Mouse (Mus musculus) lung, embryonic 14.5 days (tissue): ENCODE data around the gene Aldh16a1. TPM values are rescaled to one million over a fixed set of nuclear protein-coding genes. Genes with fewer than 3 reads are reported as not detected.
A peak's percentile ranks its signal among the peaks of the same experiment; 100 is the strongest.

ENCODE experiments used
- ATAC-seq: fragments of 200-750 bp; cut with Nextera tagmentation; 2 replicates; pipeline ENCODE4 v1.8.0; 2017; ENCODE audit warnings: mild to moderate bottlenecking, moderate TSS enrichment, moderate library complexity; ENCODE audit not compliant: insufficient read depth
- DNase-seq: peaks from one replicate; pipeline ENCODE4 v3.0.0-alpha.2; 2015
- H3K27ac ChIP-seq: fragments of 300-500 bp; sonication (generic); 2 replicates; pipeline ENCODE4 v1.5.1; 2014; ENCODE audit warnings: low read depth, mild to moderate bottlenecking, moderate library complexity
- H3K27me3 ChIP-seq: fragments of 300-500 bp; sonication (generic); 2 replicates; pipeline ENCODE4 v1.6.1; 2014; ENCODE audit warnings: low read length, control low read depth; ENCODE audit not compliant: insufficient read depth
- H3K36me3 ChIP-seq: fragments of 300-500 bp; sonication (generic); 2 replicates; pipeline ENCODE4 v1.6.1; 2014; ENCODE audit warnings: control low read depth; ENCODE audit not compliant: insufficient read depth
- H3K4me1 ChIP-seq: fragments of 300-500 bp; sonication (generic); 2 replicates; pipeline ENCODE4 v1.6.1; 2014; ENCODE audit warnings: antibody characterized with exemption, control low read depth; ENCODE audit not compliant: insufficient read depth
- H3K4me2 ChIP-seq: fragments of 300-500 bp; sonication (generic); 2 replicates; pipeline ENCODE4 v1.6.1; 2014; ENCODE audit warnings: mild to moderate bottlenecking
- H3K4me3 ChIP-seq: fragments of 300-500 bp; sonication (generic); 2 replicates; pipeline ENCODE4 v1.5.1; 2014; ENCODE audit warnings: low read depth, low read length
- H3K9ac ChIP-seq: fragments of 300-500 bp; sonication (generic); 2 replicates; pipeline ENCODE4 v1.6.1; 2014
- H3K9me3 ChIP-seq: fragments of 300-500 bp; sonication (generic); 2 replicates; pipeline ENCODE4 v1.6.1; 2016; ENCODE audit warnings: low read depth, low read length, control low read depth
- CTCF ChIP-seq: IDR thresholded peaks from 2 replicates; pipeline ENCODE4 v1.5.1; 2016; ENCODE audit warnings: antibody characterized with exemption, low read depth
- WGBS: fragments of 180-500 bp; shearing (Covaris S2); extraction: QIAGEN DNeasy Blood & Tissue Kit; methylation state at CpG from one replicate; pipeline ENCODE4 v1.1.7; 2014; 5-methylcytosine and 5-hydroxymethylcytosine counted together
- polyA plus RNA-seq: library from polyadenylated mRNA; unstranded; fragments of >200 nt; fragmentation: Nextera tagmentation; extraction: Ambion mirVana; gene quantifications from 2 replicates; pipeline ENCODE4 v1.2.1, GENCODE M21; 2014

The Aldh16a1 gene
- polyA plus RNA-seq, 1 experiment from 2014 or later = 52.9 TPM

DNA sequence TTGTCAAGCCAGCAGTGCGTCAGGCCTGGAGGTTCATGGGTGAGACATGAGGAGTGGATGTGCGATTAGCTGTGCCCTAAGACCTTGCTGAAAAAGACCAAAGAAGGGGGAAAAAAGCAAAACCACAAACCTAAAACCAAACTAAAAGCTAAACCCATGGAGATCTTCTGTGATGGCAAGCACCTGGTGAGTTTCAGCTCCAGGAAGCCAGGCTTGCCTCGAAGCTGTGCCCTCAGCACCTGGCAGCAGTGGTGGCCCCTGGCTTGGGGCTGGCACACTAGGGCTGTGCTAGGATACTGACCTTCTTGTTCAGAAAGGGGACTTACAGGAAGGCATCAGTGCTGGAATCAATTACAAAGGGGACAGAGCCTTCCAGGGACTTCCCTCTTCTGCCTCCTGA lies 13.1 kb downstream of the Aldh16a1 start:
- Histone ChIP-seq H3K27me3 (no peaks in the 10 kb centered on the region), H3K4me1 (no peaks in the 10 kb centered on the region), H3K9ac (no peak overlapping the region), H3K27ac (no peak overlapping the region), H3K36me3 (peaks cover 46% of the 10 kb centered on the region; the same call in 1 of the 2 replicates), H3K4me2 (no peak overlapping the region), H3K4me3 (no peak overlapping the region), H3K9me3 (no peaks in the 10 kb centered on the region)
- TF ChIP-seq CTCF = no peak
- 83% methylated on average over 3 of the region's 3 CpGs for WGBS
- ATAC-seq = no peak
- DNase-seq = no peak

DNA sequence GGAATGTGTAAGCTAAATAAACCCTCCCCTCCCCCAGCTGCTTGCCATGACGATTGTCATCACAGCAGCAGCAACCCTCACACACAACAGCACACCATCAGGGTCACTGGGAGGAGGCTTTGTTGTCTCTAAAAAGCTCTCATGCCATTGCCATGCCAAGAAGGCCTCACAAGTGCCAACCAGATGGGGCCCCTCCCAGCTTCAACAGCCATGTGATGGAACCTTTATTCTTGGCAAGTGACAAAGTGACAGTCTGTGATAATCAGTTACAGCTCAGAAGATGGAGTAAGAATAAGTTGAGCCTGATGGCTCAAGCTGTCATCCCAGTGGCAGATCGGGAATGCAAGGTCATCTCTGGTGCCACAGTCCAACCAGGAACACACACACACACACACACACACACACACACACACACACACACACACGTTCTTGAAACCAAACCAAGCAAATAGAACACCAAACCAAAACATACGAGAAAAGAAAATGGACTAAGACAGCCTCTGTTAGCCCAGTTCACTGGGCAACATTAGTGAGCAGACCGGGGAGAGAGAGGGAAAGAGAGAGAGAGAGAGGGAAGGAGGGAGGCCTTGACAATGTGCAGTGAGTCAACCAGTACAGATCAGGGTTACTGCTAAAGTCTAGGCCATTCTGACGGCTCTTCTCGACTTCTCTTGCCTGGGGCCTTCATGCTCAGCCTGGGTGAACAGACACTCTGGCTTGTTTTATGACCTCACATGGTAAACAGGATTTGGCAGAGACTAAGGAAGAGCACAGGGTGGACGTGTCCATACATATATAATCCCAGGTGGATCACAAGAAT lies 14.3 kb downstream of the Aldh16a1 start:
- H3K27me3 ChIP-seq = peaks cover 2% of the 10 kb centered on the region; the same call in 1 of the 2 replicates
- TF ChIP-seq CTCF = no peak
- peaks cover 34% of the 10 kb centered on the region; the same call in 1 of the 2 replicates for H3K36me3 ChIP-seq
- no peak overlapping the region for H3K4me2 ChIP-seq
- no peaks in the 10 kb centered on the region for H3K4me1 ChIP-seq
- no peak overlapping the region for H3K9ac ChIP-seq
- H3K9me3 ChIP-seq = no peaks in the 10 kb centered on the region
- no peak for DNase-seq
- no peak for ATAC-seq
- 68% methylated on average over 8 of the region's 8 CpGs for WGBS
- no peak overlapping the region for H3K4me3 ChIP-seq
- H3K27ac ChIP-seq = no peak overlapping the region

DNA sequence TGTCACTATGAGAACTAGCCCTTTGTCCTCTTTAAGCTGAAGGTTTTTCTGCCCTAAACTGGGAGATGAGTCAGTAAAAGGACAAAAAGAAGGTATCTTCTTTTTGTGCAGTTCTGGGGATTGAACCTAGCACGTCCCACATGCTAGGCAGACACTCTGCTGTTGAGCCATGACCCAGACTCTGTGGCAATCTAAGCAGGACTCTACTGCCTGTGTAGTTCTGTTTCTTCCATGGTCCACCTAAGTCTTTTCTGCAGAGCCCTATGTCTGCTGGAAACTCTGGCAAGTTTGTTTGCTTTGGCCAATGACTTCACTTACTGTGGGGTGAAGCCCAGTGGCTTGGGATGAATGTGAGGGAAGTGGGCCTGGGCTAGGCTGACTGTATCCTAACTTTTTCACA lies 16.0 kb downstream of the Aldh16a1 start:
- WGBS = 93% methylated on average over 1 of the region's 1 CpGs
- no peaks in the 10 kb centered on the region for H3K4me1 ChIP-seq
- TF ChIP-seq CTCF = no peak
- H3K36me3 ChIP-seq = peaks cover 22% of the 10 kb centered on the region; the same call in 1 of the 2 replicates
- no peak overlapping the region for H3K4me2 ChIP-seq
- peaks cover 4% of the 10 kb centered on the region; the same call in 1 of the 2 replicates for H3K27me3 ChIP-seq
- no peak overlapping the region for H3K4me3 ChIP-seq
- H3K9ac ChIP-seq = no peak overlapping the region
- no peak for ATAC-seq
- H3K9me3 ChIP-seq = no peaks in the 10 kb centered on the region
- no peak overlapping the region for H3K27ac ChIP-seq
- no peak for DNase-seq

DNA sequence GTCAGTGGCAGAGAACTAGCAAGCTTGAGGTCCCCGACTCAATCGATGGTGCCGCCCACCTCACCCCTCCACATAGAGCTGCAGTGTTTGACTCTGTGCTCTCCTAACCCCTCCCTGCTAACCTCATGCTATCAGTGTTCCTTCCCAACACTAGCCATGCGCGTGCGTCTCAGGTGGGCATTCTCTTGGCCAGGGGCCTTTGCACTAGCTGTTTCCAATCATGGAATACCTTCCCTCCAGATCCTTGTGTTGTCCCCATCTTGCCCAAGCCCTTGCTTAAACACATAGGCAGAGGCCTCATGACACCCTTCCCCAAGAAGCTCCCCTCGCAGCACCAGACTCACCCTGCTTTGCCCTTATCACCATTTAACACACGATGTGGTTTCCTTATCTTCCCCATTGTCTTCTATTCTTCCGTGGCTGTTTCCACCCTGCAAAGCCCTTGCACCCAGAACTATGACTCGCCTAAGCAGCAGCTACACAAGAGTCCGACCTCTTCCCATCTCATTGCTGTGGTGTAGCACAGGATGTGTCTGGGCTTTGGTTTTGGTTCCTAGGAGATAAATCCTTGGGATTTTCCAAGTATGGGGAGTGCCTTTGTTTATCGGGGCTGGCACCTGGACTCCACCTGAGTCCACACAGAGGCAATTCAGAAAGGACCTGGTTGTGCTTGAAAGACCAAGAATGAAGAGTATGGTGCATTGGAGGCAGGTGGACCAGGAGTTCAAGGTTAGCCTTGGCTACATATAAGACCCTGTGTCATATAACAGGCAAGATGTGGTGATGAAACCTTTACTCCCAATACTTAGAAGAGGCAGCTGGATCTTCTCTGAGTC lies 17.0 kb downstream of the Aldh16a1 start:
- Histone ChIP-seq H3K36me3 (peaks cover 12% of the 10 kb centered on the region; the same call in 1 of the 2 replicates), H3K27me3 (peaks cover 4% of the 10 kb centered on the region; the same call in 1 of the 2 replicates), H3K4me1 (no peaks in the 10 kb centered on the region), H3K27ac (no peak overlapping the region), H3K9me3 (no peaks in the 10 kb centered on the region), H3K4me2 (no peak overlapping the region), H3K4me3 (no peak overlapping the region), H3K9ac (no peak overlapping the region)
- DNase-seq (no peak), ATAC-seq (no peak)
- TF ChIP-seq CTCF = no peak
- WGBS = 67% methylated on average over 12 of the region's 12 CpGs

DNA sequence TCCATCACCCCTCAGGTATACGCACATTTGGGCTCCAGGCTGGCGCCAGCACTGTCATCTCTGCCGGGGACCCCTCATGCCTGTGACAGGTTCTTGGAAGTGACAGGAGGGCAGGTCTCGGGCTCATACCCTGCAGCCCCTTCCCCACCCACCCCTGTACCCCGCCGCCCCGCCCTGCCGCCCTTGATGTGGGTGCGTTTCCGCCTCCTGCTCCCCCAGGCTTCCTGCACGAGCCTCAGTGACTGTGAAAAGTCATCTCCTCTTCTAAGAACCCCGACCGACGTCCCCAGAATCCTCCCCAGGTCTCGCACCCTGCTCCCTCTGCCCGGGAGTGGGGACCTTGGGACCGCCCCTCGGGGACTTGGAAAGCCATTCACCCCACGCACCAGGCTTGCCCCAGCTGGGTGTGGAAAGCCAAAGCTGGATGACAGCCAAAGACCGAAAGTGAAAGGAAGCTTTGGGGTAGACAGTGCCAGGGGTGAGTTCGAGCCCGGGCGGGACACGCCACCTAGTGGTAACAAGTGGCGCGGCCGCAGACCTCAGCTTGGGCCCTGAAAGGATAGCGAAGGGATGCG lies 18.3 kb downstream of the Aldh16a1 start, which contains the start of the genes Gm45713 and Flt3l:
TSS of gene Gm45713 (minus strand) at position 239 of the 575 bp plus-strand sequence.
TSS of gene Flt3l (minus strand) at position 440 of the 575 bp plus-strand sequence.
- peak within 1 kb of the TSS; percentile 42 for H3K4me3 ChIP-seq
- peaks cover 4% of the 10 kb centered on the region; the same call in 1 of the 2 replicates for H3K27me3 ChIP-seq
- H3K9me3 ChIP-seq = no peaks in the 10 kb centered on the region
- H3K4me2 ChIP-seq = peak within 1 kb of the TSS; percentile 83
- WGBS = 1% methylated on average over 29 of the region's 29 CpGs
- no peak within 1 kb of the TSS for H3K27ac ChIP-seq
- DNase-seq = peak; percentile 96
- peak within 1 kb of the TSS; percentile 45 for H3K9ac ChIP-seq
- H3K36me3 ChIP-seq = no peaks in the 10 kb centered on the region
- H3K4me1 ChIP-seq = no peaks in the 10 kb centered on the region
- TF ChIP-seq CTCF = peak; percentile 98
- ATAC-seq = peak; percentile 83

DNA sequence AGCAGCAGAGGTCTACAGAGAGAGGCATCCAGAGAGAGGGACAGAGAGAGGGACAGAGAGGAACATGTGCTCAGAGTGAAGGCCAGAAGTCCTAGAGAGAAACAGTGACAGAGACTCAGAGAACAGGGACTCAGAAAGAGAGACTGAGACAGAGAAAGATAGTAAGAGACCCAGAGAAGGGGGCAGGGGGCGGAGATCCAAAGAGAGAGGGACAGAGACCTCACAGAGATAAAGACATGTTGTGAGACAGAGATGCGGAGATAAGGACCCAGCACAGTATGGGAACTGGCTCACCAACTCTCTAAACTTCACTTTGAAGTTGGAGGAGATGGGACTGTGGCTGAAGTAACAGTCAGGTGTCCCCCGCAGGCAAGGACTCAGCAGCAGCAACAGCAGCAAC lies 19.0 kb downstream of the Aldh16a1 start:
- H3K4me2 ChIP-seq = peak overlapping the region; percentile 83
- 57% methylated on average over 3 of the region's 3 CpGs for WGBS
- H3K4me1 ChIP-seq = no peaks in the 10 kb centered on the region
- no peak for TF ChIP-seq CTCF
- no peak overlapping the region for H3K27ac ChIP-seq
- peak overlapping the region; percentile 42 for H3K4me3 ChIP-seq
- no peaks in the 10 kb centered on the region for H3K9me3 ChIP-seq
- DNase-seq = no peak
- peaks cover 4% of the 10 kb centered on the region; the same call in 1 of the 2 replicates for H3K27me3 ChIP-seq
- no peaks in the 10 kb centered on the region for H3K36me3 ChIP-seq
- ATAC-seq = no peak
- no peak overlapping the region for H3K9ac ChIP-seq
